Mouse (Mus musculus): Measurements from ENCODE around the gene Stkld1. TPM values are rescaled to one million over a fixed set of nuclear protein-coding genes. Genes with fewer than 3 reads are reported as not detected.

Stkld1 gene
- polyA plus RNA-seq, 1 experiment from 2014 or later, result not detected

- Histone ChIP-seq H3K4me3 (ENCODE audit: low read depth, low read length) (no peak overlapping the region), H3K9me3 (ENCODE audit: control insufficient read depth, low read length) (no peaks in the 10 kb centered on the region), H3K4me2 (ENCODE audit: low read depth, low read length) (no peak overlapping the region), H3K36me3 (ENCODE audit: control insufficient read depth, insufficient read depth, low read length) (peaks cover 14% of the 10 kb centered on the region), H3K4me1 (ENCODE audit: control insufficient read depth, insufficient read depth, low read length) (peaks cover 12% of the 10 kb centered on the region), H3K27ac (ENCODE audit: low read depth, low read length) (no peak overlapping the region), H3K9ac (replicated peaks; ENCODE audit: low read depth, low read length) (no peak overlapping the region), H3K27me3 (ENCODE audit: control insufficient read depth, insufficient read depth, low read length) (no peaks in the 10 kb centered on the region)
- 56% methylated on average over 1 of the region's 1 CpGs for WGBS
- ATAC-seq (ENCODE audit: low read depth), result no peak
Measured at GRCm38 (mm10) chr2:26930390-26930789, 3.5 kb upstream of the Stkld1 start.

DNA sequence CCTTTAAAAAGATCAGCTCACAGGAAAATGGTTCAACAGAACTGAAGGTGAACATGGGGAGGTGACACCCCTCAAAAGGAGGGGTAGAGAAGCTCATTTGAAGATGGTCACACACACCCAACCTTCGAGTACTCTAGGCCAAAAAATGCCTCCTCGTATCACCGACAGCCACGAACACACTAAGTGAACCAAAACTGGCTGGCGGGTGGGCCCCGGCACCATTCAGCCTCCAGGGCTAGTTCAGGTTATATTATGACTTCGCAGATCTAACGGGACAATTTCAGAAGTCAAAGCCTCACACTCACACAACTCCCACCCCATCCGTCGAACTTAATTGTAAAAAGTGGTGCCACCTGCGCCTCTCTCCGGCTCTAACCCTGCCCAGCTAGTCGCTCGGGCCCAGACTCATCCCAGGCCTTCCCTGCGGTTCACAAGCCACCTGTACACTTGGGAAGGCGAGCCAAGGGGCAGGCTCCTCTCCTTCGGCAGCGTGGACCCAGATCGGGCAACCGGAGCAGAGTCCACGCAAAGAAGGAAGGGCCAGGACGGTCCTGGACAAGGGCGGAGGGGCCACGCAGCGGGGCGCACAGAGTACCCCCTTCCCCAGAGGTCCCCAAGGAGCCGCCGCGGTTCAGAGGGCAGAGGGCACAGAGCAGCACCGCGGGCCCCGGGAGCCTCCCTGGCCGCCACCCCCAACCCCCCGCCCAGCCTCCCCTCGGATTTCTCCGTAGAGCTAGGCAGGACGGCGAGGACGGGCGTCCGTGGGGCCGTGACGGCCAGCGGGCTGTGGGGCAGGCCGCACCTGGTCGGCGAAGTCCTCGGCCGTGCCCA is 1.2 kb upstream of the Stkld1 start:
- 2% methylated on average over 45 of the region's 49 CpGs for WGBS
- no peaks in the 10 kb centered on the region for H3K9me3 ChIP-seq (ENCODE audit: control insufficient read depth, low read length)
- H3K27ac ChIP-seq (ENCODE audit: low read depth, low read length), result peak overlapping the region; percentile 77
- H3K4me1 ChIP-seq (ENCODE audit: control insufficient read depth, insufficient read depth, low read length), result peaks cover 12% of the 10 kb centered on the region
- H3K9ac ChIP-seq (replicated peaks; ENCODE audit: low read depth, low read length), result peak overlapping the region; percentile 97
- no peak; the same call in 1 of the 2 replicates for ATAC-seq (ENCODE audit: low read depth)
- peak overlapping the region; percentile 97 for H3K4me3 ChIP-seq (ENCODE audit: low read depth, low read length)
- H3K4me2 ChIP-seq (ENCODE audit: low read depth, low read length), result peak overlapping the region; percentile 89
- H3K36me3 ChIP-seq (ENCODE audit: control insufficient read depth, insufficient read depth, low read length), result no peaks in the 10 kb centered on the region
- no peaks in the 10 kb centered on the region for H3K27me3 ChIP-seq (ENCODE audit: control insufficient read depth, insufficient read depth, low read length)

- Histone ChIP-seq H3K36me3 (ENCODE audit: control insufficient read depth, insufficient read depth, low read length) (no peaks in the 10 kb centered on the region), H3K27ac (ENCODE audit: low read depth, low read length) (no peak overlapping the region), H3K27me3 (ENCODE audit: control insufficient read depth, insufficient read depth, low read length) (no peaks in the 10 kb centered on the region), H3K4me1 (ENCODE audit: control insufficient read depth, insufficient read depth, low read length) (peaks cover 12% of the 10 kb centered on the region), H3K9ac (replicated peaks; ENCODE audit: low read depth, low read length) (no peak overlapping the region), H3K4me2 (ENCODE audit: low read depth, low read length) (no peak overlapping the region), H3K9me3 (ENCODE audit: control insufficient read depth, low read length) (no peaks in the 10 kb centered on the region), H3K4me3 (ENCODE audit: low read depth, low read length) (no peak overlapping the region)
- no peak for ATAC-seq (ENCODE audit: low read depth)
- WGBS, result 95% methylated on average over 2 of the region's 2 CpGs
Measured at GRCm38 (mm10) chr2:26935286-26935685, 1.4 kb downstream of the Stkld1 start.

GRCm38 (mm10) chr2:26936425-26936824 is 2.6 kb downstream of the Stkld1 start:
- H3K4me1 ChIP-seq (ENCODE audit: control insufficient read depth, insufficient read depth, low read length), result peaks cover 11% of the 10 kb centered on the region
- no peak overlapping the region for H3K4me2 ChIP-seq (ENCODE audit: low read depth, low read length)
- WGBS, result 72% methylated on average over 1 of the region's 1 CpGs
- no peaks in the 10 kb centered on the region for H3K27me3 ChIP-seq (ENCODE audit: control insufficient read depth, insufficient read depth, low read length)
- H3K27ac ChIP-seq (ENCODE audit: low read depth, low read length), result no peak overlapping the region
- no peak overlapping the region for H3K9ac ChIP-seq (replicated peaks; ENCODE audit: low read depth, low read length)
- no peaks in the 10 kb centered on the region for H3K9me3 ChIP-seq (ENCODE audit: control insufficient read depth, low read length)
- H3K36me3 ChIP-seq (ENCODE audit: control insufficient read depth, insufficient read depth, low read length), result no peaks in the 10 kb centered on the region
- no peak overlapping the region for H3K4me3 ChIP-seq (ENCODE audit: low read depth, low read length)
- ATAC-seq (ENCODE audit: low read depth), result no peak

DNA sequence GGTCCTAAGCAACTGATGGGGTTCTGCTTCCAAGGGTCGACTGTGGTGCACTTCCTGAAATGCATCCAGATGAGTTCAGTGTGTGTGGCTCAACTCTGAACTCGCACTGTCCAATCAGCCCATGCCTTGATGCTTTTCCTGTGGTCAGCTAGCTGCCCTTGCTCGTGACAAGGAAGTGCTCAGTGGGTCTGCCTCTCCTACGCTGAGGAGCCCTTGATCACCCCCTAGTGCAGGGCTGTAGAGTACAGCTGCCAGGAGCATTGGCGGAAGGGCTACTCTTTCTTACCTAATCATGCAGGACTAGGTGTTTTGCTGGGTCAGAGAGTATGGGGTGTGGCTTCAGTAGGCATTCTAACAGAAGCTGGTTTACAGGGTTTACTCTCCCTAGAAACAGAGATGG is 7.7 kb downstream of the Stkld1 start:
- WGBS, result 52% methylated on average over 5 of the region's 5 CpGs
- H3K4me3 ChIP-seq (ENCODE audit: low read depth, low read length), result no peak overlapping the region
- no peak overlapping the region for H3K4me2 ChIP-seq (ENCODE audit: low read depth, low read length)
- no peaks in the 10 kb centered on the region for H3K9me3 ChIP-seq (ENCODE audit: control insufficient read depth, low read length)
- H3K4me1 ChIP-seq (ENCODE audit: control insufficient read depth, insufficient read depth, low read length), result no peaks in the 10 kb centered on the region
- ATAC-seq (ENCODE audit: low read depth), result no peak
- H3K9ac ChIP-seq (replicated peaks; ENCODE audit: low read depth, low read length), result no peak overlapping the region
- no peaks in the 10 kb centered on the region for H3K27me3 ChIP-seq (ENCODE audit: control insufficient read depth, insufficient read depth, low read length)
- no peaks in the 10 kb centered on the region for H3K36me3 ChIP-seq (ENCODE audit: control insufficient read depth, insufficient read depth, low read length)
- no peak overlapping the region for H3K27ac ChIP-seq (ENCODE audit: low read depth, low read length)

- ATAC-seq (ENCODE audit: low read depth), result no peak
- Histone ChIP-seq H3K4me1 (ENCODE audit: control insufficient read depth, insufficient read depth, low read length) (no peaks in the 10 kb centered on the region), H3K9ac (replicated peaks; ENCODE audit: low read depth, low read length) (no peak overlapping the region), H3K27ac (ENCODE audit: low read depth, low read length) (no peak overlapping the region), H3K27me3 (ENCODE audit: control insufficient read depth, insufficient read depth, low read length) (no peaks in the 10 kb centered on the region), H3K4me3 (ENCODE audit: low read depth, low read length) (no peak overlapping the region), H3K36me3 (ENCODE audit: control insufficient read depth, insufficient read depth, low read length) (0 out of 2 replicates have a peak, but pooled peaks cover 4% of the 10 kb centered on the region), H3K4me2 (ENCODE audit: low read depth, low read length) (no peak overlapping the region), H3K9me3 (ENCODE audit: control insufficient read depth, low read length) (no peaks in the 10 kb centered on the region)
- 88% methylated on average over 3 of the region's 3 CpGs for WGBS
Measured at GRCm38 (mm10) chr2:26943253-26943652, 9.4 kb downstream of the Stkld1 start.

DNA sequence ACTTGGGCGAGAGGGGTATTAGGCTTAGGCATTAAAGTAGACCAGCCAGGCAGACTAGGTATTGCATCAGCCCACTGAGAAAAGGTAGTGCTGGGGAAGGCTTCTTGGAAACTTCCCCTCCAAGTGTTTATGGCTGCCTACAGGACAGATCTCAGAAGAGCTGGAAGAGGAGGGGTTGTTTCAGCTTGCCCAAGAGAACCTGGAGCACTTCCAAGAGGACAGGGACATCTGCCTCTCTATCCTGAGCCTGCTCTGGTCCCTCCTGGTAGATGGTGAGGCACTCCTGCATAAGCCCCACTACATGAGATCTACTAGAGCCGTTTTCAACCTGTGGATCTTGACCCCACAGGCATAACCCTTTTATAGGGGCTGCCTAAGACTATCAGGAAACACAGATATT is 16.6 kb downstream of the Stkld1 start:
- Histone ChIP-seq H3K27ac (ENCODE audit: low read depth, low read length) (no peak overlapping the region), H3K4me2 (ENCODE audit: low read depth, low read length) (no peak overlapping the region), H3K9ac (replicated peaks; ENCODE audit: low read depth, low read length) (no peak overlapping the region), H3K27me3 (ENCODE audit: control insufficient read depth, insufficient read depth, low read length) (no peaks in the 10 kb centered on the region), H3K4me1 (ENCODE audit: control insufficient read depth, insufficient read depth, low read length) (no peaks in the 10 kb centered on the region), H3K4me3 (ENCODE audit: low read depth, low read length) (no peak overlapping the region), H3K36me3 (ENCODE audit: control insufficient read depth, insufficient read depth, low read length) (peaks cover 33% of the 10 kb centered on the region), H3K9me3 (ENCODE audit: control insufficient read depth, low read length) (no peaks in the 10 kb centered on the region)
- WGBS, result 92% methylated on average over 2 of the region's 2 CpGs
- ATAC-seq (ENCODE audit: low read depth), result no peak

GRCm38 (mm10) chr2:26951346-26951905 is 17.6 kb downstream of the Stkld1 start:
- H3K27ac ChIP-seq (ENCODE audit: low read depth, low read length), result no peak overlapping the region
- no peak overlapping the region for H3K9ac ChIP-seq (replicated peaks; ENCODE audit: low read depth, low read length)
- H3K4me3 ChIP-seq (ENCODE audit: low read depth, low read length), result no peak overlapping the region
- no peaks in the 10 kb centered on the region for H3K4me1 ChIP-seq (ENCODE audit: control insufficient read depth, insufficient read depth, low read length)
- 92% methylated on average over 8 of the region's 8 CpGs for WGBS
- H3K4me2 ChIP-seq (ENCODE audit: low read depth, low read length), result no peak overlapping the region
- H3K36me3 ChIP-seq (ENCODE audit: control insufficient read depth, insufficient read depth, low read length), result peaks cover 43% of the 10 kb centered on the region
- ATAC-seq (ENCODE audit: low read depth), result no peak
- no peaks in the 10 kb centered on the region for H3K9me3 ChIP-seq (ENCODE audit: control insufficient read depth, low read length)
- no peaks in the 10 kb centered on the region for H3K27me3 ChIP-seq (ENCODE audit: control insufficient read depth, insufficient read depth, low read length)

GRCm38 (mm10) chr2:26952193-26952592 is 18.3 kb downstream of the Stkld1 start:
- H3K27me3 ChIP-seq (ENCODE audit: control insufficient read depth, insufficient read depth, low read length), result no peaks in the 10 kb centered on the region
- H3K9ac ChIP-seq (replicated peaks; ENCODE audit: low read depth, low read length), result no peak overlapping the region
- no peak overlapping the region for H3K4me2 ChIP-seq (ENCODE audit: low read depth, low read length)
- no peak overlapping the region for H3K4me3 ChIP-seq (ENCODE audit: low read depth, low read length)
- ATAC-seq (ENCODE audit: low read depth), result no peak
- no peaks in the 10 kb centered on the region for H3K9me3 ChIP-seq (ENCODE audit: control insufficient read depth, low read length)
- 95% methylated on average over 4 of the region's 4 CpGs for WGBS
- H3K36me3 ChIP-seq (ENCODE audit: control insufficient read depth, insufficient read depth, low read length), result peaks cover 47% of the 10 kb centered on the region
- no peak overlapping the region for H3K27ac ChIP-seq (ENCODE audit: low read depth, low read length)
- H3K4me1 ChIP-seq (ENCODE audit: control insufficient read depth, insufficient read depth, low read length), result no peaks in the 10 kb centered on the region

Measured in neural tube, embryonic 14.5 days (tissue).